Mouse (Mus musculus): ENCODE measurements around the gene 9530068E07Rik.

- TF ChIP-seq GATA1 (IDR thresholded peaks at IDR 0.05; ENCODE audit: borderline replicate concordance, low read length) (no peak), CTCF (IDR thresholded peaks at IDR 0.05; ENCODE audit: low read depth, low read length) (no peak), GATA2 (IDR thresholded peaks at IDR 0.05; ENCODE audit: borderline replicate concordance, low read depth, low read length) (no peak), TAL1 (conservative IDR thresholded peaks at IDR 0.05; ENCODE audit: low read depth, low read length) (no peak), POLR2AphosphoS5 (IDR thresholded peaks at IDR 0.05; ENCODE audit: insufficient replicate concordance, low read depth, low read length) (no peak)
These were observed 6.3 kb downstream of the 9530068E07Rik start for GRCm38 (mm10) chr11:52402566-52402965.

All from G1E (cell line).